Mouse (Mus musculus): ENCODE measurements around the gene Pex16. TPM values are rescaled to one million over a fixed set of nuclear protein-coding genes. Genes with fewer than 3 reads are reported as not detected.
A peak's percentile ranks its signal among the peaks of the same experiment; 100 is the strongest.

Pex16 gene
- polyA plus RNA-seq, 1 experiment from 2014 or later = 26.3 TPM

DNA sequence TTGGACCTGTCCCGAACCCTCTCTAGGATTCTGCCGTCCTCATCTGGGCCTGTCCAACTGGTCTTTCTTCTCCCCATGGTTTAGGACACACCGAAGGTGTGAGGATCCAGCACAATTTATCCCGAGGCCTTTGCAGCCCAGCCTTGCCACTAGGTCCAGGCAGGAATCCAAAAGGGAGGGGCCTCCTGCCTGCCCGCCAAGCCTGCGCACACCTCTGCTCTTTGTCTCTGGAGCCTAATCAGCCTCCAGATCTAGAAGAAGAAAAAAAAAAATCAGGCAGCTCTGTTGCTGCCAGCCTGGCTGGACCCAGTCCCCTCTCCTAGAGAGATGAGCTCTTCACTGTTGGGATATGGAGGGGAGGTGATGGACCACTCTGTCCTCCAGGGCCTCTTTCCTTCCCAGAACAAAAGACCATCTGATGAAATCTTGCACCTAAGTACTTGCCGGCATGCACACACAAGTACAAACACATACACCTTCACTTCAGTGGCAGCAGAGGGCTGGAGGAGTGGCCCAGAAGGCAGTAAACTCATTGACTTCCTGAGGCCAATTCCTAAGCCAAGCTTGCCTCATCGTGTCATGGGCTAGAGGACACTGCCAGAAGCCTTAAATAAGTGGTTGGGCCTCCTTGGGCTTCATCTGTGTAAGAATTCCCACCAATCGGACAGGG is 1.6 kb upstream of the Pex16 start:
- Histone ChIP-seq H3K27me3 (replicated peaks; ENCODE audit: control insufficient read depth, insufficient read depth, low read length) (peaks cover 42% of the 10 kb centered on the region), H3K4me2 (no peak overlapping the region), H3K9ac (ENCODE audit: low read depth, low read length) (no peak overlapping the region), H3K27ac (ENCODE audit: low read depth, low read length) (no peak overlapping the region), H3K36me3 (ENCODE audit: control insufficient read depth, insufficient read depth, low read length) (peaks cover under 1% of the 10 kb centered on the region; the same call in 1 of the 2 replicates), H3K4me3 (ENCODE audit: low read depth, low read length) (no peak overlapping the region), H3K4me1 (replicated peaks; ENCODE audit: control insufficient read depth, insufficient read depth, low read length) (peaks cover 10% of the 10 kb centered on the region), H3K9me3 (ENCODE audit: control insufficient read depth, low read length) (no peaks in the 10 kb centered on the region)
- DNase-seq (ENCODE audit: low spot score) (no peak), ATAC-seq (replicated peaks; ENCODE audit: low FRiP score) (no peak)
- 66% methylated on average over 9 of the region's 9 CpGs for WGBS

DNA sequence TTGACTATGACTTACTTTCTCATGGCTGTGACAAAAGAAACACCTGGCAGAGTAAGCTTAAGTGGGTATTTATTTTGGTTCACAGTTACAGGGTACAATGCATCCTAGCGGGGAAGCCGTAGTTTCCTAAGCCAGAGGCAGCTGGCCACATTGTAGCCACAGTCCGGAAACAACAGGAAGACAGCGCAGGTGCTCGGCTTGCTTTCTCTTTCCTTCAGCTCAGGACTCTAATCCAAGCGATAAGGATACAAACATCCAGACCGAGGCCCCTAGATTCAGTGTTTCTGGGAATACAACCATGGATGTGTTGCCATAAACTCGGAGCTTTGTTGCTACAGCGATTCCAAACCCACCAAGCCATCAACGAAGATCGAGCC is 1.1 kb upstream of the Pex16 start:
- DNase-seq (ENCODE audit: low spot score) (no peak), ATAC-seq (replicated peaks; ENCODE audit: low FRiP score) (no peak)
- peaks cover 41% of the 10 kb centered on the region for H3K27me3 ChIP-seq (replicated peaks; ENCODE audit: control insufficient read depth, insufficient read depth, low read length)
- no peak overlapping the region for H3K9ac ChIP-seq (ENCODE audit: low read depth, low read length)
- no peak overlapping the region for H3K27ac ChIP-seq (ENCODE audit: low read depth, low read length)
- H3K4me3 ChIP-seq (ENCODE audit: low read depth, low read length) = no peak overlapping the region
- no peaks in the 10 kb centered on the region for H3K9me3 ChIP-seq (ENCODE audit: control insufficient read depth, low read length)
- H3K4me2 ChIP-seq = no peak overlapping the region
- 71% methylated on average over 11 of the region's 11 CpGs for WGBS
- H3K4me1 ChIP-seq (replicated peaks; ENCODE audit: control insufficient read depth, insufficient read depth, low read length) = peaks cover 10% of the 10 kb centered on the region
- peaks cover 3% of the 10 kb centered on the region; the same call in 1 of the 2 replicates for H3K36me3 ChIP-seq (ENCODE audit: control insufficient read depth, insufficient read depth, low read length)

DNA sequence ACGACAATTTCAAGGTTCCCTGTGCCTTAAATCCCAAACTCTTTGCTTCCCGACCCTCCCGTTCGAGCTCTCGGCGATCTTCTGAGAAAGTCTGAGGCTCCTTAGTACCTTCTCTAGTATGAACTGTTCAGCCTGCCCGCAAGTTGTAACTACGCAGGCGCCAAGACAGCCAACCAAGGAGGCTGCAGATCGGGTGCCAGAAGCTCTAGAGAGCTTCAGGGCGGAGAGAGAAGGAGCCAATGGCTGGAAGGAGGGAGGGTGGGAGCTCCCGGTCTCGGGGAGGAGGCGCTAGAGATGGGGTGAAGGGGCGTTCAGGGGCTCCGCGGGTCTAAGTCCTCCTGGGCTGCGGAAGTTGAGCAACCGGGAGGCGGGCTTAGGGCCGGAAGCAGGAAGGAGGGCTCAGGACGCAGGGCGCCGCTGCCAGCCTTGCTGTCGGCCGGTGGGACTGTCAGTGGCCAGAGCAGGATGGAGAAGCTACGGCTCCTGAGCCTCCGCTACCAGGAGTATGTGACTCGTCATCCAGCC is 685 bp downstream of the Pex16 start:
- H3K9me3 ChIP-seq (ENCODE audit: control insufficient read depth, low read length) = no peaks in the 10 kb centered on the region
- WGBS = under 1% methylated on average over 29 of the region's 29 CpGs
- peaks cover 16% of the 10 kb centered on the region for H3K36me3 ChIP-seq (ENCODE audit: control insufficient read depth, insufficient read depth, low read length)
- ATAC-seq (replicated peaks; ENCODE audit: low FRiP score) (peak; percentile 94), DNase-seq (ENCODE audit: low spot score) (peak; percentile 94)
- peak overlapping the region; percentile 70 for H3K27ac ChIP-seq (ENCODE audit: low read depth, low read length)
- peaks cover 27% of the 10 kb centered on the region for H3K27me3 ChIP-seq (replicated peaks; ENCODE audit: control insufficient read depth, insufficient read depth, low read length)
- peak overlapping the region; percentile 85 for H3K4me3 ChIP-seq (ENCODE audit: low read depth, low read length)
- H3K4me2 ChIP-seq = peak overlapping the region; percentile 94
- peaks cover 10% of the 10 kb centered on the region for H3K4me1 ChIP-seq (replicated peaks; ENCODE audit: control insufficient read depth, insufficient read depth, low read length)
- peak overlapping the region; percentile 81 for H3K9ac ChIP-seq (ENCODE audit: low read depth, low read length)

DNA sequence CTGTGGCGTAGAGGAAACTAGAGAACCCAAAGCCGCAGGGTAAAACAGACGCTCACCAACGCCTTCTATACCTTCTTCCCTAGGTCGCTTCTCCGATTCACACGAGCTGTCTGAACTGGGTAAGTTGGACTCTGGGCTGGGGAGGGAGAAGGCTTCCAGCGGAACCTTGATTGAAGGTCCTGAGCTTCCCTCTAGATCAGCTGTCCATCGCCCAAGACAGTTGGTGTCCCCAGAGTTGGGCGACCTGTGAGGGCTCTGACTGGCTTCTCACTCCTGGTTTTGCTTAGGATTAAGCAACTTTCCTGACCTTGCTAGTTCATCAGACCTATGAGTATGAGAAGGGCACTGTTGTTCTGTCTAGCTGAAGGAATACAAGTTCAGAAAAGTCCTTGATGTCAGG is 1.3 kb downstream of the Pex16 start:
- Histone ChIP-seq H3K9me3 (ENCODE audit: control insufficient read depth, low read length) (no peaks in the 10 kb centered on the region), H3K27ac (ENCODE audit: low read depth, low read length) (peak overlapping the region; percentile 70; the same call in 1 of the 2 replicates), H3K4me1 (replicated peaks; ENCODE audit: control insufficient read depth, insufficient read depth, low read length) (peaks cover 10% of the 10 kb centered on the region), H3K4me2 (peak overlapping the region; percentile 94), H3K9ac (ENCODE audit: low read depth, low read length) (peak overlapping the region; percentile 81), H3K27me3 (replicated peaks; ENCODE audit: control insufficient read depth, insufficient read depth, low read length) (peaks cover 21% of the 10 kb centered on the region), H3K4me3 (ENCODE audit: low read depth, low read length) (peak overlapping the region; percentile 85), H3K36me3 (ENCODE audit: control insufficient read depth, insufficient read depth, low read length) (peaks cover 16% of the 10 kb centered on the region)
- WGBS = 8% methylated on average over 10 of the region's 10 CpGs
- no peak for DNase-seq (ENCODE audit: low spot score)
- 0 out of 2 replicates have a peak, but pooled peaks have one; percentile 0 for ATAC-seq (replicated peaks; ENCODE audit: low FRiP score)

DNA sequence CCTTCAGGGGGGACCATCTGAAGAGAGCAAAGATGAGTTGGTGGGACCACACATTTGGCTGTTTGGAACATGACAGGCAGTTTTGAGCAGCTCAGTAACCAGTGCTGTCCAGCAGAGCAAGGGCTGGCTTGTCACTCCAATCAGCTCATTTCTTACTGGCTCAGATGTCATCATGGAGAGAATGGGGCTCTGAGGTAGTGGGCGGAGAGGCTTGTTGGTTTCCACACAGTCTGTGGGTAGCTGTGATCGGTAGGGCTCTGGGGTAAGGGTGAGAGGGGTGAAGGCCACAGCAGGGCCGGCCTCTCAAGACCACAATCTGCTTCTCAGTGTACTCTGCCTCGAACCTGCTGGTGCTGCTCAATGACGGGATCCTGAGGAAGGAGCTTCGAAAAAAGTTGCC is 1.8 kb downstream of the Pex16 start:
- peak overlapping the region; percentile 94 for H3K4me2 ChIP-seq
- DNase-seq (ENCODE audit: low spot score) (no peak), ATAC-seq (replicated peaks; ENCODE audit: low FRiP score) (no peak)
- H3K4me1 ChIP-seq (replicated peaks; ENCODE audit: control insufficient read depth, insufficient read depth, low read length) = peaks cover 9% of the 10 kb centered on the region
- peaks cover 16% of the 10 kb centered on the region for H3K27me3 ChIP-seq (replicated peaks; ENCODE audit: control insufficient read depth, insufficient read depth, low read length)
- H3K27ac ChIP-seq (ENCODE audit: low read depth, low read length) = no peak overlapping the region
- 78% methylated on average over 6 of the region's 6 CpGs for WGBS
- no peak overlapping the region; the same call in 1 of the 2 replicates for H3K9ac ChIP-seq (ENCODE audit: low read depth, low read length)
- H3K4me3 ChIP-seq (ENCODE audit: low read depth, low read length) = peak overlapping the region; percentile 85
- H3K9me3 ChIP-seq (ENCODE audit: control insufficient read depth, low read length) = no peaks in the 10 kb centered on the region
- H3K36me3 ChIP-seq (ENCODE audit: control insufficient read depth, insufficient read depth, low read length) = peaks cover 16% of the 10 kb centered on the region

DNA sequence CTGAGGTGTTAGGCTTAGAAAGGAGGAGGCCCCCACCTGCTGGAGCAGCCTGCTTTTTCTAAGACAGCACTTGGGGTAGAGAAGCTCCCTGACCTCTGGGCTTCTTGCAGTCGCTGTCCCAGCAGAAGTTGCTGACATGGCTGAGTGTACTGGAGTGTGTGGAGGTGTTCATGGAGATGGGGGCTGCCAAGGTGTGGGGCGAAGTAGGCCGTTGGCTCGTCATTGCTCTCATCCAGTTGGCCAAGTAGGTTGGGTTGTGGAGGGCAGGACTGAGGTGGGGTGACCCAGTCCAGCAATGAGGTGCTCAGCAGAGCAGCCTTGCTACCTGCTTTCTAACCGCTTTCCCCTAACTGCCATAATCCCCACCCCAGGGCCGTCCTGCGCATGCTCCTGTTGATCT is 2.8 kb downstream of the Pex16 start:
- H3K4me2 ChIP-seq = no peak overlapping the region
- H3K27me3 ChIP-seq (replicated peaks; ENCODE audit: control insufficient read depth, insufficient read depth, low read length) = peaks cover 5% of the 10 kb centered on the region
- ATAC-seq (replicated peaks; ENCODE audit: low FRiP score) (no peak), DNase-seq (ENCODE audit: low spot score) (no peak)
- WGBS = 88% methylated on average over 7 of the region's 7 CpGs
- H3K36me3 ChIP-seq (ENCODE audit: control insufficient read depth, insufficient read depth, low read length) = peaks cover 23% of the 10 kb centered on the region
- H3K27ac ChIP-seq (ENCODE audit: low read depth, low read length) = no peak overlapping the region
- no peaks in the 10 kb centered on the region for H3K9me3 ChIP-seq (ENCODE audit: control insufficient read depth, low read length)
- no peak overlapping the region; the same call in 1 of the 2 replicates for H3K4me3 ChIP-seq (ENCODE audit: low read depth, low read length)
- H3K4me1 ChIP-seq (replicated peaks; ENCODE audit: control insufficient read depth, insufficient read depth, low read length) = peaks cover 8% of the 10 kb centered on the region
- H3K9ac ChIP-seq (ENCODE audit: low read depth, low read length) = no peak overlapping the region

DNA sequence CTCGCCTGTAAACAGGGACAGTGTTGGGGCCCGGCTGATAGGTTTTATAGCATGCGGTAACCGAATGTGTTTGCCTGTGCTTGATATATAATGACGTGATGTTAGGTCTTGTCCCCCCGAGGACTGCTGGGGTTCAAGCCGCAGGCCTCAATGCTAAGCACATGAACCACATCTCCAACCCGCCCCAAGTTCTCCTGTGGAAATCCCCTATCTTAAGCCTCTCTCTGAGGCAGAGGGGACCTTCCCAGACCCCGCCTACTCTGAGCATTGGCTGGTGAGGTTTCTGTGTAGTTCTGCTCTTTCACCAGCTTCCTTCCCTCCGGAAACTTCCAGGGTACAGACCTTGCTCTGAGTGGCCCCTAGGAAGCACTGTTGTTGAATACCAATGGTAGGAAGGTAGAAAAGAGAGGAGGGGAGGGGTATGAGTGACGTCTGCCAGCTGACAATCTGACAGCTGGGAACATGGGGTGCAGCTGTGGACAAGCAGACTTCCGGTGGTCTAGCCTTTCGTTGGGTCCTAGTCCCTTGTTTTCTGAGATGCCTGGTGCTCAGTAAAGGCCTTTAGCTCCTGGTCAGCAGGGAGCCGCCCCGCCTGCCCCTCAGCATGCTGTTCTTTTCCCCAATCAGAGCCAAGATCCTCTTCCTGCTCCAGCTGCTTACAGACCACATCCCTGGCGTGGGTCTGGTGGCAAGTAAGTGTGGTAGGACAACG is 5.5 kb downstream of the Pex16 start:
- no peak overlapping the region for H3K4me2 ChIP-seq
- WGBS = 84% methylated on average over 17 of the region's 17 CpGs
- no peak overlapping the region for H3K9ac ChIP-seq (ENCODE audit: low read depth, low read length)
- no peak for DNase-seq (ENCODE audit: low spot score)
- H3K27me3 ChIP-seq (replicated peaks; ENCODE audit: control insufficient read depth, insufficient read depth, low read length) = no peaks in the 10 kb centered on the region
- H3K9me3 ChIP-seq (ENCODE audit: control insufficient read depth, low read length) = no peaks in the 10 kb centered on the region
- peaks cover 23% of the 10 kb centered on the region for H3K36me3 ChIP-seq (ENCODE audit: control insufficient read depth, insufficient read depth, low read length)
- no peak for ATAC-seq (replicated peaks; ENCODE audit: low FRiP score)
- no peak overlapping the region for H3K4me3 ChIP-seq (ENCODE audit: low read depth, low read length)
- H3K27ac ChIP-seq (ENCODE audit: low read depth, low read length) = no peak overlapping the region
- peaks cover 8% of the 10 kb centered on the region for H3K4me1 ChIP-seq (replicated peaks; ENCODE audit: control insufficient read depth, insufficient read depth, low read length)

DNA sequence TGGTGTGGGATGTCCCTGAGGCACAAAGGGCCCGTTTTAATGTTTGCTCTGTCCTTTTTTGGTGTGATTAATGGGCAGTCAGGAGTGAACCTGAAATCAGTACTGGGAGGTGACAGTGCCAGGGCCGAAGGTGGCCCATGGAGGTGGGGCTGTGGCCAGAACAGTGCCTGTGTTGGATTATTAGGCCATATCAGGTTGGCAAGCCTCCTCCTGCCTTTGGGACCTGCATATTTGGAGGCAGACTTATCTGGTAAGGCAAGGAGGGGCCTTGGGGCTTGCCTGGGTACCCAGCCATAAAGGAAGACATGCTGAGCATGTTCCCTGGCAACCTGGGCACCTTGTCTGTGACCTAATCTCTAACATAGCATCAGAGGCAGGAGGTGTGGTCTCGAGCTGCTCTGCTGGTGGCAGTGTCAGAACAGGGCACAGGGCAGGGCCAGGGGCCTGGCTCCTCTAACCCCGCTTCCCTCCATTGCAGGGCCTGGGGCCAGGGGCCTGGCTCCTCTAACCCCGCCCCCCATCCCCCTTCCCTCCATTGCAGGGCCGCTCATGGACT is 6.1 kb downstream of the Pex16 start:
- Histone ChIP-seq H3K4me3 (ENCODE audit: low read depth, low read length) (no peak overlapping the region), H3K27ac (ENCODE audit: low read depth, low read length) (no peak overlapping the region), H3K9ac (ENCODE audit: low read depth, low read length) (no peak overlapping the region), H3K4me2 (no peak overlapping the region), H3K27me3 (replicated peaks; ENCODE audit: control insufficient read depth, insufficient read depth, low read length) (no peaks in the 10 kb centered on the region), H3K4me1 (replicated peaks; ENCODE audit: control insufficient read depth, insufficient read depth, low read length) (peaks cover 8% of the 10 kb centered on the region), H3K36me3 (ENCODE audit: control insufficient read depth, insufficient read depth, low read length) (peaks cover 23% of the 10 kb centered on the region), H3K9me3 (ENCODE audit: control insufficient read depth, low read length) (no peaks in the 10 kb centered on the region)
- 80% methylated on average over 6 of the region's 6 CpGs for WGBS
- no peak for ATAC-seq (replicated peaks; ENCODE audit: low FRiP score)
- no peak for DNase-seq (ENCODE audit: low spot score)
